Mouse (Mus musculus) liver, adult 2 months (tissue): ENCODE measurements around the gene Wasf2. TPM values are rescaled to one million over a fixed set of nuclear protein-coding genes. Genes with fewer than 3 reads are reported as not detected.

Experiments used
- DNase-seq: peaks from one replicate; pipeline ENCODE4 v3.0.0-alpha.2; 2011; ENCODE audit warnings: low read depth, low spot score; ENCODE audit errors: extremely low read depth
- H3K27ac ChIP-seq: fragments of 200-500 bp; replicated peaks from 2 replicates; pipeline ENCODE4 v1.5.1; 2012; ENCODE audit warnings: low read depth, mild to moderate bottlenecking, control low read depth, inconsistent platforms, low read length; ENCODE audit not compliant: insufficient read depth
- H3K27me3 ChIP-seq: fragments of 200-500 bp; 2 replicates; pipeline ENCODE4 v1.6.1; 2012; ENCODE audit warnings: mild to moderate bottlenecking, moderate library complexity, low read length, inconsistent platforms; ENCODE audit not compliant: control insufficient read depth, insufficient read depth
- H3K36me3 ChIP-seq: fragments of 200-500 bp; 2 replicates; pipeline ENCODE4 v1.6.1; 2012; ENCODE audit warnings: low read length, inconsistent platforms; ENCODE audit not compliant: control insufficient read depth, insufficient read depth
- H3K4me1 ChIP-seq: fragments of 200-500 bp; 2 replicates; pipeline ENCODE4 v1.6.1; 2011; ENCODE audit warnings: low read length; ENCODE audit not compliant: control insufficient read depth, insufficient read depth
- H3K4me3 ChIP-seq: fragments of 200-500 bp; 2 replicates; pipeline ENCODE4 v1.5.1; 2011; ENCODE audit warnings: low read depth, mild to moderate bottlenecking, control low read depth, low read length, moderate library complexity; ENCODE audit not compliant: insufficient read depth
- H3K79me2 ChIP-seq: fragments of 200-500 bp; 2 replicates; pipeline ENCODE4 v1.6.1; 2012; ENCODE audit warnings: inconsistent platforms, mild to moderate bottlenecking, low read length, moderate library complexity; ENCODE audit not compliant: control insufficient read depth, insufficient read depth
- H3K9ac ChIP-seq: fragments of 200-500 bp; 2 replicates; pipeline ENCODE4 v1.6.1; 2012; ENCODE audit warnings: low read depth, mild to moderate bottlenecking, control low read depth, inconsistent platforms, low read length
- CTCF ChIP-seq: fragments of 200-500 bp; IDR thresholded peaks from 2 replicates; pipeline ENCODE4 v1.5.1; 2011; ENCODE audit warnings: low read depth, low read length, control low read depth
- POLR2A ChIP-seq: fragments of 200-500 bp; IDR thresholded peaks from 2 replicates; pipeline ENCODE4 v1.6.1; 2011; ENCODE audit warnings: low read length, control low read depth; ENCODE audit not compliant: insufficient read depth; ENCODE audit errors: extremely low read depth
- WGBS: fragments of 180-500 bp; shearing (Covaris S2); methylation state at CpG from one replicate; pipeline ENCODE4 v1.1.7; 2018; 5-methylcytosine and 5-hydroxymethylcytosine counted together
- polyA plus RNA-seq: library from polyadenylated mRNA; depleted of rRNA; stranded (reverse); fragments of >200 nt; gene quantifications from 2 replicates; pipeline ENCODE4 v1.2.3, GENCODE M21; 2012
- total RNA-seq: library from RNA; depleted of rRNA; stranded (reverse); fragments of >200 nt; gene quantifications from 2 replicates; pipeline ENCODE4 v1.2.3, GENCODE M21; 2014

Wasf2 gene
- total and polyA plus RNA-seq, 2 experiments, result 6.0 to 17.0 TPM

GRCm38 (mm10) chr4:133106691-133107090 lies 23.6 kb upstream of the Wasf2 start:
- Histone ChIP-seq H3K9ac (no peak overlapping the region), H3K27ac (no peak overlapping the region), H3K4me1 (peaks cover 15% of the 10 kb centered on the region), H3K27me3 (no peaks in the 10 kb centered on the region), H3K4me3 (no peak overlapping the region), H3K79me2 (no peaks in the 10 kb centered on the region), H3K36me3 (no peaks in the 10 kb centered on the region)
- TF ChIP-seq POLR2A (no peak), CTCF (no peak)
- over 99% methylated on average over 7 of the region's 7 CpGs for WGBS
- no peak for DNase-seq

DNA sequence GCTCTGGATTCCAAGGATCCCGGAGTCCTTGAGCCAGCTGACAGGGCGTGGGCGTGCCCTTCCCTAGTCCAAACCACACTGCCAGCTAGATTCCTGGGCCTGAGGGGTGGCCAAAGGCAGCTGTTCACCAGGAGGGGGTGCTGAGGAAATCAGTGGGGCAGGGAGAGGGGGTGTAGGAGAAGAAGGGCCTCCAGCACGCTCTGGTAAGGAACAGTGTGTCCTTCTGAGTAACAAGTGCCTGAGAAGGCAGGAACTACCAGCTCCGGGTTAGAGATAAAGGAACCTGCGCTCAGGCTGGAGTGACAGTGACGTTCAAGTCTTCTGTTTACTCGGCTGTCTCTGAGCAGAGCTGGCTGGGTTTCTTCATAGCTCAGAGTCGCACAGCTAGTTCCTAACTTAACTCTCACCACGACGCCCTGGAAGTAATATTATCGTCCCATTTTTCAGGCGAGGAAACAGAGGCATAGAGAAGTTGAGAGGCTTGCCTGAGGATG lies 22.5 kb upstream of the Wasf2 start:
- H3K36me3 ChIP-seq, result no peaks in the 10 kb centered on the region
- H3K27ac ChIP-seq, result peak overlapping the region; percentile 41
- H3K4me3 ChIP-seq, result no peak overlapping the region
- peaks cover 13% of the 10 kb centered on the region for H3K4me1 ChIP-seq
- H3K79me2 ChIP-seq, result no peaks in the 10 kb centered on the region
- DNase-seq, result no peak
- TF ChIP-seq POLR2A (no peak), CTCF (no peak)
- 62% methylated on average over 13 of the region's 13 CpGs for WGBS
- H3K9ac ChIP-seq, result no peak overlapping the region
- no peaks in the 10 kb centered on the region for H3K27me3 ChIP-seq

GRCm38 (mm10) chr4:133108481-133109334 lies 21.6 kb upstream of the Wasf2 start:
- H3K36me3 ChIP-seq, result no peaks in the 10 kb centered on the region
- DNase-seq, result no peak
- no peak overlapping the region for H3K9ac ChIP-seq
- H3K27ac ChIP-seq, result peak overlapping the region; percentile 41
- H3K4me3 ChIP-seq, result no peak overlapping the region
- peaks cover 5% of the 10 kb centered on the region; the same call in 1 of the 2 replicates for H3K4me1 ChIP-seq
- H3K79me2 ChIP-seq, result no peaks in the 10 kb centered on the region
- TF ChIP-seq POLR2A (no peak), CTCF (no peak)
- 87% methylated on average over 13 of the region's 13 CpGs for WGBS
- no peaks in the 10 kb centered on the region for H3K27me3 ChIP-seq

DNA sequence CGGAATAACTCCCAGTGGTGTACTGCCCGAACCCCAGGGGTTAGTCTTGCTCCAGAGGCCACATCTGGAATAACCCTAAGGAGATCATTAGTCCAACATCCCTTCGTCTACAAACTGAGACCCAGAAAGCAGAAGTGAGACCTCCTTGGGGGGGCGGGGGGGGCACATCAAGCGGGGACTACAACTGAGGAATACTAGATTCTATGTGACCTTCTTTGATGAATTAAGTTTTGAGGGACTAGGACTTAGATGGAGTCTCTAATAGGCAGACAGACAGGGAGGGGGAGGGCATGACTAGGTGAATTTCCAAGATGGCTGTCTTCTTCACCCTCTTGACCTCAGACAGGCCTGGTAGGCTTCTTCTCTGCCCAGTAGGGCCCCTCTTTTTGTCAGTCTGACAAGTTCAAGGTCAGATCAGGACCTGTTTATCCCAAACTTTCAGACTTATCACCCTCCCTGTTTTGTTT lies 20.9 kb upstream of the Wasf2 start:
- Histone ChIP-seq H3K36me3 (no peaks in the 10 kb centered on the region), H3K4me1 (peaks cover 2% of the 10 kb centered on the region; the same call in 1 of the 2 replicates), H3K27me3 (no peaks in the 10 kb centered on the region), H3K9ac (no peak overlapping the region), H3K27ac (no peak overlapping the region), H3K79me2 (no peaks in the 10 kb centered on the region), H3K4me3 (no peak overlapping the region)
- no peak for TF ChIP-seq CTCF
- TF ChIP-seq POLR2A, result no peak
- 88% methylated on average over 5 of the region's 5 CpGs for WGBS
- DNase-seq, result no peak

GRCm38 (mm10) chr4:133112175-133112838 lies 18.0 kb upstream of the Wasf2 start:
- Histone ChIP-seq H3K27ac (no peak overlapping the region), H3K79me2 (no peaks in the 10 kb centered on the region), H3K4me1 (peaks cover 4% of the 10 kb centered on the region; the same call in 1 of the 2 replicates), H3K27me3 (no peaks in the 10 kb centered on the region), H3K9ac (no peak overlapping the region), H3K36me3 (no peaks in the 10 kb centered on the region), H3K4me3 (no peak overlapping the region)
- no peak for DNase-seq
- TF ChIP-seq CTCF (no peak), POLR2A (no peak)
- WGBS, result 82% methylated on average over 13 of the region's 13 CpGs
